Mouse (Mus musculus) ES-E14 (cell line): Measurements from ENCODE around the gene Gm10256. TPM values are rescaled to one million over a fixed set of nuclear protein-coding genes. Genes with fewer than 3 reads are reported as not detected.
"Not testable (repeated sequence)": the region's sequence is repeated elsewhere in the genome, so short reads cannot be mapped to it uniquely, and the experiment has no call there.

Experiments
- DNase-seq: peaks from one replicate; pipeline ENCODE4 v3.0.0-alpha.2; 2013; ENCODE audit warnings: low read depth, low spot score
- H3K27ac ChIP-seq: 2 replicates; pipeline ENCODE4 v1.5.1; 2012; ENCODE audit warnings: low read depth, mild to moderate bottlenecking, low read length, moderate library complexity, mixed read lengths; ENCODE audit not compliant: poor library complexity, insufficient read depth, severe bottlenecking
- H3K36me3 ChIP-seq: 2 replicates; pipeline ENCODE4 v1.6.1; 2012; ENCODE audit warnings: mild to moderate bottlenecking, low read length, moderate library complexity, mixed read lengths; ENCODE audit not compliant: control insufficient read depth, poor library complexity, insufficient read depth, severe bottlenecking
- H3K4me1 ChIP-seq, 2 experiments: fragments of 150-350 bp in 1 of 2; sonication (generic) in 1 of 2; 2 replicates each; pipeline ENCODE4 v1.6.1; 2012; ENCODE audit warnings: low read length in 2 of 2, mild to moderate bottlenecking in 1 of 2, mixed read lengths in 1 of 2; ENCODE audit not compliant: control insufficient read depth in 2 of 2, insufficient read depth in 2 of 2, poor library complexity in 1 of 2
- H3K4me3 ChIP-seq, 2 experiments: fragments of 150-350 bp in 1 of 2; sonication (generic) in 1 of 2; 2 replicates each; pipeline ENCODE4 v1.5.1; 2012; ENCODE audit warnings: low read length in 2 of 2, low read depth in 1 of 2, mild to moderate bottlenecking in 1 of 2, mixed read lengths in 1 of 2; ENCODE audit not compliant: insufficient read depth in 1 of 2, poor library complexity in 1 of 2, severe bottlenecking in 1 of 2
- H3K9ac ChIP-seq: 2 replicates; pipeline ENCODE4 v1.6.1; 2012; ENCODE audit warnings: low read depth, mild to moderate bottlenecking, low read length, mixed read lengths; ENCODE audit not compliant: poor library complexity, insufficient read depth, severe bottlenecking
- H3K9me3 ChIP-seq: fragments of 150-350 bp; sonication (generic); 2 replicates; pipeline ENCODE4 v1.6.1; 2012; ENCODE audit warnings: low read depth, mild to moderate bottlenecking, low read length; ENCODE audit not compliant: control insufficient read depth, insufficient read depth
- in situ Hi-C, 2 experiments: fragments of 600-800 bp; cut with MboI; formaldehyde crosslinking; loops; one replicate each; pipeline ENCODE4 v1.15.1; 2025; ENCODE audit warnings: low sequenced_read_pairs in 2 of 2, inconsistent platforms in 1 of 2; ENCODE audit not compliant: unreplicated experiment in 2 of 2
- total RNA-seq: library from RNA; depleted of rRNA; stranded (reverse); fragments of 300-350 nt; gene quantifications from 2 replicates; pipeline ENCODE4 v1.2.3, GENCODE M21; 2012; rRNA removed

The Gm10256 gene
- total RNA-seq: not detected in 2 replicates

GRCm38 (mm10) chrY:2830380-2830779 is at the start of gene Gm10256, which contains the start of gene Rbmy:
Gene Gm10256 (plus strand): TSS chrY:2830699.
Gene Rbmy (plus strand): TSS chrY:2830680.
- in situ Hi-C loops, H3K9me3 ChIP-seq: not testable (repeated sequence)

GRCm38 (mm10) chrY:2796105-2796504 is 34.4 kb upstream of the Gm10256 start, which contains the start of gene Gm4064:
Gene Gm4064 (minus strand): TSS chrY:2796205.
- H3K4me3 ChIP-seq, H3K9me3 ChIP-seq, H3K27ac ChIP-seq, DNase-seq, in situ Hi-C loops, H3K4me1 ChIP-seq, H3K9ac ChIP-seq, H3K36me3 ChIP-seq: not testable (repeated sequence)

More at GRCm38 (mm10) chrY:2830380-2830779, at the start of gene Gm10256, which contains the start of gene Rbmy:
- H3K9ac ChIP-seq, H3K27ac ChIP-seq, H3K4me1 ChIP-seq, H3K36me3 ChIP-seq, DNase-seq, H3K4me3 ChIP-seq: not testable (repeated sequence)

DNA sequence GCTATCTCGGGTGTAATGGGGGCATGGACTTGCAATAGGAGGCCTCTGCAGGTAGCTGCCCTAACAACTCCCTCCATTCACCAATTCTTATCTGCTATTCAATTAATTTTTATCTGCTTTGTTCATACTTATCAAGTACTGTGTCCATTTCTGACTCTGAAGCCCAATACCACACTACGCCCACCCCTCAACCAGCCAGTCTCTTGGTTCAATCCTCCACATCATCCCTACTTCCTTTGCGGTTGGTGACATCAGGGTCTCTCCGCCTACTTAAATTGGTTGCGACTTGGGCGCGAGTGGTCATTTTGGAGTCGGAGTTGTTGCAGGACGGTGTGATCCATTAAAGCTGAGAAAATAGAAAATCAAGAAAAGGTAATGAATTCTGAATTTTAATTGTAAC is 70.2 kb downstream of the Gm10256 start, which contains the start of gene Gm10352:
Gene Gm10352 (plus strand): TSS at position 301 of the 400 bp plus-strand sequence.
- H3K4me3 ChIP-seq, H3K27ac ChIP-seq, H3K36me3 ChIP-seq, H3K4me1 ChIP-seq, in situ Hi-C loops, H3K9me3 ChIP-seq, H3K9ac ChIP-seq, DNase-seq: not testable (repeated sequence)

Other genes with a start within 250 kb of the Gm10256 start
- gene H2al2c, start 231.6 kb upstream of the Gm10256 start, total RNA-seq: not detected in 2 replicates
- gene Sry, start 167.0 kb upstream of the Gm10256 start, total RNA-seq: not detected in 2 replicates
- not detected in 2 replicates for gene H2al2b, start 110.0 kb upstream of the Gm10256 start, total RNA-seq
- gene Gm4064, start 34.5 kb upstream of the Gm10256 start, total RNA-seq: not detected in 2 replicates
- gene Rbmy, start within 50 bp of the Gm10256 start, total RNA-seq: 0.18 TPM in 1 of 2 replicates, not detected in the other
- gene Gm10352, start 70.3 kb downstream of the Gm10256 start, total RNA-seq: 0.21 TPM in 1 of 2 replicates, not detected in the other
- not detected in 2 replicates for gene Gm29289, start 101.9 kb downstream of the Gm10256 start, total RNA-seq